Mouse (Mus musculus): ENCODE results near the gene Alpk1. TPM values are rescaled to one million over a fixed set of nuclear protein-coding genes. Genes with fewer than 3 reads are reported as not detected.
A peak's percentile ranks its signal among the peaks of the same experiment; 100 is the strongest.

The Alpk1 gene
- polyA plus RNA-seq, 1 experiment from 2014 or later, result 0.71 TPM

GRCm38 (mm10) chr3:127757886-127758301, 22.4 kb downstream of the Alpk1 start:
- ATAC-seq (ENCODE audit: low FRiP score, low read depth), result no peak
- Histone ChIP-seq H3K4me1 (replicated peaks) (no peaks in the 10 kb centered on the region), H3K27me3 (peaks cover 52% of the 10 kb centered on the region), H3K4me2 (no peak overlapping the region), H3K36me3 (no peaks in the 10 kb centered on the region), H3K27ac (replicated peaks) (no peak overlapping the region), H3K9me3 (no peaks in the 10 kb centered on the region), H3K9ac (no peak overlapping the region), H3K4me3 (no peak overlapping the region)

GRCm38 (mm10) chr3:127756458-127756857, 23.9 kb downstream of the Alpk1 start:
- H3K27me3 ChIP-seq, result peaks cover 47% of the 10 kb centered on the region
- H3K9ac ChIP-seq, result no peak overlapping the region
- no peaks in the 10 kb centered on the region for H3K4me1 ChIP-seq (replicated peaks)
- 93% methylated on average over 6 of the region's 6 CpGs for WGBS
- H3K9me3 ChIP-seq, result no peaks in the 10 kb centered on the region
- no peak for ATAC-seq (ENCODE audit: low FRiP score, low read depth)
- H3K36me3 ChIP-seq, result no peaks in the 10 kb centered on the region
- H3K27ac ChIP-seq (replicated peaks), result no peak overlapping the region
- H3K4me2 ChIP-seq, result no peak overlapping the region
- H3K4me3 ChIP-seq, result no peak overlapping the region

GRCm38 (mm10) chr3:127749981-127750562, 30.3 kb downstream of the Alpk1 start:
- H3K9me3 ChIP-seq, result no peaks in the 10 kb centered on the region
- H3K9ac ChIP-seq, result no peak overlapping the region
- peaks cover 28% of the 10 kb centered on the region for H3K4me1 ChIP-seq (replicated peaks)
- no peak for ATAC-seq (ENCODE audit: low FRiP score, low read depth)
- H3K4me2 ChIP-seq, result peak overlapping the region; percentile 64
- no peaks in the 10 kb centered on the region for H3K36me3 ChIP-seq
- WGBS, result 5% methylated on average over 12 of the region's 12 CpGs
- H3K27me3 ChIP-seq, result peaks cover 24% of the 10 kb centered on the region
- H3K4me3 ChIP-seq, result 0 out of 2 replicates have a peak overlapping the region, but pooled peaks have one; percentile 11
- H3K27ac ChIP-seq (replicated peaks), result no peak overlapping the region

- ATAC-seq (ENCODE audit: low FRiP score, low read depth), result peak; percentile 61; the same call in 1 of the 2 replicates
- peak overlapping the region; percentile 26 for H3K4me3 ChIP-seq
- H3K4me1 ChIP-seq (replicated peaks), result peaks cover 28% of the 10 kb centered on the region
- no peaks in the 10 kb centered on the region for H3K9me3 ChIP-seq
- no peak overlapping the region for H3K9ac ChIP-seq
- H3K36me3 ChIP-seq, result no peaks in the 10 kb centered on the region
- peak overlapping the region; percentile 64 for H3K4me2 ChIP-seq
- WGBS, result 4% methylated on average over 9 of the region's 9 CpGs
- peaks cover 23% of the 10 kb centered on the region for H3K27me3 ChIP-seq
- H3K27ac ChIP-seq (replicated peaks), result no peak overlapping the region
Observed at GRCm38 (mm10) chr3:127749266-127749665, 31.1 kb downstream of the Alpk1 start.

- Histone ChIP-seq H3K4me3 (no peak overlapping the region), H3K27ac (replicated peaks) (no peak overlapping the region), H3K9me3 (no peaks in the 10 kb centered on the region), H3K36me3 (no peaks in the 10 kb centered on the region), H3K27me3 (peaks cover 17% of the 10 kb centered on the region), H3K4me1 (replicated peaks) (peaks cover 28% of the 10 kb centered on the region), H3K4me2 (peak overlapping the region; percentile 64; the same call in 1 of the 2 replicates), H3K9ac (no peak overlapping the region)
- WGBS, result 43% methylated on average over 4 of the region's 4 CpGs
- ATAC-seq (ENCODE audit: low FRiP score, low read depth), result no peak
Observed at GRCm38 (mm10) chr3:127748644-127749043, 31.7 kb downstream of the Alpk1 start.

GRCm38 (mm10) chr3:127745911-127746640, 34.3 kb downstream of the Alpk1 start:
- Histone ChIP-seq H3K9ac (no peak overlapping the region), H3K9me3 (no peaks in the 10 kb centered on the region), H3K27ac (replicated peaks) (peak overlapping the region; percentile 15; the same call in 1 of the 2 replicates), H3K4me2 (no peak overlapping the region), H3K27me3 (peaks cover 9% of the 10 kb centered on the region), H3K4me1 (replicated peaks) (peaks cover 28% of the 10 kb centered on the region), H3K36me3 (no peaks in the 10 kb centered on the region), H3K4me3 (no peak overlapping the region)
- 0 out of 2 replicates have a peak, but pooled peaks have one; percentile 38 for ATAC-seq (ENCODE audit: low FRiP score, low read depth)
- WGBS, result 11% methylated on average over 16 of the region's 16 CpGs

- ATAC-seq (ENCODE audit: low FRiP score, low read depth), result no peak
- H3K9me3 ChIP-seq, result no peaks in the 10 kb centered on the region
- no peak overlapping the region for H3K9ac ChIP-seq
- peaks cover 9% of the 10 kb centered on the region for H3K27me3 ChIP-seq
- WGBS, result 23% methylated on average over 6 of the region's 6 CpGs
- no peak overlapping the region for H3K4me3 ChIP-seq
- no peak overlapping the region for H3K27ac ChIP-seq (replicated peaks)
- no peaks in the 10 kb centered on the region for H3K36me3 ChIP-seq
- peaks cover 26% of the 10 kb centered on the region for H3K4me1 ChIP-seq (replicated peaks)
- H3K4me2 ChIP-seq, result no peak overlapping the region
Observed at GRCm38 (mm10) chr3:127745504-127745903, 34.8 kb downstream of the Alpk1 start.

GRCm38 (mm10) chr3:127743614-127744365, 36.5 kb downstream of the Alpk1 start:
- H3K9ac ChIP-seq, result no peak overlapping the region
- no peak for ATAC-seq (ENCODE audit: low FRiP score, low read depth)
- no peak overlapping the region for H3K4me2 ChIP-seq
- peaks cover 9% of the 10 kb centered on the region for H3K27me3 ChIP-seq
- no peaks in the 10 kb centered on the region for H3K36me3 ChIP-seq
- H3K9me3 ChIP-seq, result no peaks in the 10 kb centered on the region
- peaks cover 9% of the 10 kb centered on the region for H3K4me1 ChIP-seq (replicated peaks)
- H3K27ac ChIP-seq (replicated peaks), result no peak overlapping the region
- 59% methylated on average over 14 of the region's 14 CpGs for WGBS
- no peak overlapping the region for H3K4me3 ChIP-seq

- ATAC-seq (ENCODE audit: low FRiP score, low read depth), result no peak
- WGBS, result 97% methylated on average over 3 of the region's 3 CpGs
- Histone ChIP-seq H3K4me1 (replicated peaks) (peaks cover 7% of the 10 kb centered on the region; the same call in 1 of the 2 replicates), H3K9ac (no peak overlapping the region), H3K4me2 (no peak overlapping the region), H3K27ac (replicated peaks) (no peak overlapping the region), H3K36me3 (no peaks in the 10 kb centered on the region), H3K9me3 (no peaks in the 10 kb centered on the region), H3K4me3 (no peak overlapping the region), H3K27me3 (no peaks in the 10 kb centered on the region)
Observed at GRCm38 (mm10) chr3:127741473-127741872, 38.9 kb downstream of the Alpk1 start.

GRCm38 (mm10) chr3:127737876-127738275, 42.5 kb downstream of the Alpk1 start:
- Histone ChIP-seq H3K27me3 (no peaks in the 10 kb centered on the region; the same call in 1 of the 2 replicates), H3K4me1 (replicated peaks) (no peaks in the 10 kb centered on the region), H3K9me3 (no peaks in the 10 kb centered on the region), H3K36me3 (no peaks in the 10 kb centered on the region), H3K4me3 (no peak overlapping the region), H3K9ac (no peak overlapping the region), H3K4me2 (no peak overlapping the region), H3K27ac (replicated peaks) (no peak overlapping the region)
- WGBS, result 67% methylated on average over 5 of the region's 5 CpGs
- ATAC-seq (ENCODE audit: low FRiP score, low read depth), result no peak

GRCm38 (mm10) chr3:127735395-127735794, 44.9 kb downstream of the Alpk1 start:
- H3K4me2 ChIP-seq, result no peak overlapping the region
- H3K4me3 ChIP-seq, result no peak overlapping the region
- no peak for ATAC-seq (ENCODE audit: low FRiP score, low read depth)
- no peaks in the 10 kb centered on the region for H3K9me3 ChIP-seq
- H3K27ac ChIP-seq (replicated peaks), result no peak overlapping the region
- H3K4me1 ChIP-seq (replicated peaks), result no peaks in the 10 kb centered on the region
- no peak overlapping the region for H3K9ac ChIP-seq
- 81% methylated on average over 3 of the region's 3 CpGs for WGBS
- no peaks in the 10 kb centered on the region for H3K36me3 ChIP-seq
- peaks cover 2% of the 10 kb centered on the region; the same call in 1 of the 2 replicates for H3K27me3 ChIP-seq
